Mouse (Mus musculus) heart, embryonic 10.5 days (tissue): Measurements from ENCODE around the gene Smarcal1. TPM values are rescaled to one million over a fixed set of nuclear protein-coding genes. Genes with fewer than 3 reads are reported as not detected.

ENCODE experiments used
- DNase-seq: peaks from one replicate; pipeline ENCODE4 v3.0.0-alpha.2; 2017; ENCODE audit warnings: low spot score
- H3K27ac ChIP-seq: fragments of 300-500 bp; sonication (generic); 2 replicates; pipeline ENCODE4 v1.5.1; 2016; ENCODE audit warnings: mild to moderate bottlenecking
- H3K27me3 ChIP-seq: fragments of 300-500 bp; sonication (generic); 2 replicates; pipeline ENCODE4 v1.6.1; 2016; ENCODE audit warnings: mild to moderate bottlenecking; ENCODE audit not compliant: poor library complexity, insufficient read depth, severe bottlenecking
- H3K36me3 ChIP-seq: fragments of 300-500 bp; sonication (generic); 2 replicates; pipeline ENCODE4 v1.6.1; 2016; ENCODE audit warnings: mild to moderate bottlenecking, moderate library complexity
- H3K4me1 ChIP-seq: fragments of 300-500 bp; sonication (generic); 2 replicates; pipeline ENCODE4 v1.6.1; 2016; ENCODE audit warnings: mild to moderate bottlenecking
- H3K4me3 ChIP-seq: fragments of 300-500 bp; sonication (generic); 2 replicates; pipeline ENCODE4 v1.5.1; 2016; ENCODE audit warnings: mild to moderate bottlenecking, moderate library complexity
- H3K9me3 ChIP-seq: fragments of 300-500 bp; sonication (generic); 2 replicates; pipeline ENCODE4 v1.6.1; 2016; ENCODE audit warnings: mild to moderate bottlenecking, moderate library complexity
- WGBS: fragments of 180-500 bp; shearing (Covaris S2); methylation state at CpG from one replicate; pipeline ENCODE4 v1.1.7; 2016; 5-methylcytosine and 5-hydroxymethylcytosine counted together
- polyA plus RNA-seq: library from polyadenylated mRNA; unstranded; fragments of >200 nt; fragmentation: Nextera tagmentation; extraction: Ambion mirVana; gene quantifications from 2 replicates; pipeline ENCODE4 v1.2.1, GENCODE M21; 2016

The Smarcal1 gene
- 19.5 and 20.9 TPM in 2 replicates for polyA plus RNA-seq

- under 1% methylated on average over 25 of the region's 25 CpGs for WGBS
- peak within 1 kb of the TSS; percentile 78 for H3K4me3 ChIP-seq
- H3K9me3 ChIP-seq: no peaks in the 10 kb centered on the region
- peaks cover 5% of the 10 kb centered on the region; the same call in 1 of the 2 replicates for H3K27me3 ChIP-seq
- peaks cover 16% of the 10 kb centered on the region; the same call in 1 of the 2 replicates for H3K4me1 ChIP-seq
- peaks cover 26% of the 10 kb centered on the region for H3K36me3 ChIP-seq
- H3K27ac ChIP-seq: peak within 1 kb of the TSS; percentile 92
- peak; percentile 98 for DNase-seq
Observed at GRCm38 (mm10) chr1:72582947-72583731, at the start of gene Smarcal1. Gene Smarcal1 (plus strand): TSS chr1:72583251.

- DNase-seq: no peak
- Histone ChIP-seq H3K4me3 (no peak overlapping the region), H3K4me1 (peaks cover 14% of the 10 kb centered on the region), H3K27ac (no peak overlapping the region), H3K9me3 (no peaks in the 10 kb centered on the region), H3K36me3 (no peaks in the 10 kb centered on the region), H3K27me3 (peaks cover 50% of the 10 kb centered on the region)
Observed at GRCm38 (mm10) chr1:72533439-72533838, 49.6 kb upstream of the Smarcal1 start.

DNA sequence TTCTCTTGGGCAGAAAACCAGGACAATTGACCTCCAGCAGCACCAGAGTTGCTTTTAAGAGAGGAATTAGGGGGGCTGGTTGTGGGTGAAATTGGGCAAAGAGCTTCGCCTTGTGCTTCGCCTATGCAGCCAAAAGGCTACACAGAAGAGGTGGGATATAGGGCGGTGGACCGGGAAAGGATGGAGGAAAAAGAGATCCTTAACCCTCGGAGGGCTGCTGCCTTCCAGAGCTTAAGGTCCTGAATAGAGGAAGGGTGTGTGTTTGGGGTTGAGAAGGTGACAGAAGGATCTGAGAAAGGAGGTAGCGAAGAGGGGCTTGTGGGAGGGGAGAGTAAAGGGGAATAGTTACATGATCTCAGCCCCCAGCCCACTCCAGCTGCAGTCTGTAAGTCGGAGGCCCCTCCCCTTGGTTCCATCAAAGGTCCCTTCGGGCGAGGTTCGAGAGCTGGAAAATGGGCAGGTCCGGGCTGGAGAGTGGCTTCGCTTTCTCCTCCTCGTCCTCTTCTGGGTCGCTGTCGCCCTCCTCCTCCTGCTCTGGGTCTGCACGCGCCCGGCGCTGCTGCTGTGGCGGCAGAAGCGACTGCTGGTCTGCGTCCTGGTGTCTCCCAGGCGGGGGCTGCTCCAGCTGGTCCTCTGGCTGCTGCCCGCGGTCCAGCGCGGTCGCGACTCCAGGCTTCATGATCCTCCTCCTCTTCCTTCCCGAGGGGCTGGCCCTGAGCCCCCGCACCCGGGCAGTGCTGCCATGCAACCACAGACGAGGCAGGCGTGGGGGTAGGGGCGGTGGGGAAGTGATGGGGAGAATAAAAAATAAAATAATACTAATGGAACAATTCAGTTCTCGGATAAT lies 47.1 kb upstream of the Smarcal1 start:
- Histone ChIP-seq H3K9me3 (no peaks in the 10 kb centered on the region), H3K4me1 (peaks cover 14% of the 10 kb centered on the region), H3K27ac (no peak overlapping the region), H3K36me3 (no peaks in the 10 kb centered on the region), H3K4me3 (peak overlapping the region; percentile 53), H3K27me3 (peaks cover 54% of the 10 kb centered on the region)
- no peak for DNase-seq
- WGBS: 2% methylated on average over 35 of the region's 36 CpGs

DNA sequence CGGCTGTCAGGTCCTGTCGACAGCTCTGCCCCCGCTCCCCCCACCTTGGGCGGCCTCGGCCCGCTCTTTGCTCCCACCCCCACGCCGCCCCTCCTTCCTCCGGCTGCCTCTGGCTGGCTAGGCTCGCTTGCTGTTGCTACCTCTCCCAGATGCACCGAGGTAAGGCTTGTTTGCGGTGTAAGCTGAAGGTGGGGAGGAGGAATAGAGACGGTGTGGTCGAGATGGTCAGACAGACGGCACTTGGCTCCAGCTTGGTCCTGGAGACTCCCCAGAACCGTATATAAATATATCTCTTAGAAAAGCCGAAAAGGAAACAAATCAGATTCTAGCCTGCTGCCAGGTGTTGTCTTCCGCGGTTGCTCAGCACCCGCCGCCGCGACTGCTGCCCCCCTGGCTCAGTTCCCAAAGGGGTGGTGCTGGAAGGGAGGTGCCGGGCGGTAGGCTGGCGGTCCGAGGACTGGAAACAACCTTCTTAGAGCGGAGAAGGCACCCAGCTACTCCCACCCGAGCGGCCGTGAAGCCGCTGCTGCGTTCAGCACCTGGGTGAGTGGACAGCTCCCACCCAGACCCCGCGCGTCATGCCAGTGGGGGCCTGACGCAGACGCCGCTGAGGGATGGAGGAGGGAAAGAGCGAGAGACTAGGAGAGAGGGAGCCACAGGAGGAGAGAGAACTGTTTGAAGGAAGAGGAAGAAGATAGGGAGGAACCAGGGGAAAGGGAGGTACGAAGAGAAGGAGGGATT lies 46.3 kb upstream of the Smarcal1 start, which contains the start of gene March4:
Gene March4 (minus strand): TSS at position 320 of the 741 bp plus-strand sequence.
- peaks cover 14% of the 10 kb centered on the region for H3K4me1 ChIP-seq
- no peaks in the 10 kb centered on the region for H3K9me3 ChIP-seq
- H3K4me3 ChIP-seq: peak within 1 kb of the TSS; percentile 53
- under 1% methylated on average over 41 of the region's 41 CpGs for WGBS
- peaks cover 54% of the 10 kb centered on the region for H3K27me3 ChIP-seq
- no peaks in the 10 kb centered on the region for H3K36me3 ChIP-seq
- DNase-seq: peak; percentile 87
- H3K27ac ChIP-seq: no peak within 1 kb of the TSS

DNA sequence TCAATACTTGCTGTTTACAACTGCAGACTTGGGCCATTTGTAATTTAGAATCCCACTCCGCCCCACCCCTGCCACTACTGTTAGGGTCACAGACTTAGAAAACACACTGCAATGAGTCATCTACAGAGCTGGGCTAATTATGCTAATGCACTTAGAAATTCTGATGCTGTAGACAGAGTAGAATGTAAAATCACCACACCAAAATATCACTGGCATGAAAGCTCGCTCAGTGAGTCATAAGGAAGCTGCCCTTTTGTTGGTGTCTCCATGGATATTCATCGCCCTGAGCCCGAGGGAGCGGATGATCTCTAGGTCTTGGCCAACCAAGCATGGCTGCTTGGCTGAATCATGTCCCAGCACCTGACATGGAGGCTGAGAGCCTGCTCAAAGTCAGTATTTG lies 44.8 kb upstream of the Smarcal1 start:
- no peak overlapping the region for H3K27ac ChIP-seq
- no peak for DNase-seq
- H3K9me3 ChIP-seq: no peaks in the 10 kb centered on the region
- no peaks in the 10 kb centered on the region for H3K36me3 ChIP-seq
- peaks cover 14% of the 10 kb centered on the region for H3K4me1 ChIP-seq
- H3K4me3 ChIP-seq: no peak overlapping the region
- 70% methylated on average over 5 of the region's 5 CpGs for WGBS
- peaks cover 50% of the 10 kb centered on the region for H3K27me3 ChIP-seq

DNA sequence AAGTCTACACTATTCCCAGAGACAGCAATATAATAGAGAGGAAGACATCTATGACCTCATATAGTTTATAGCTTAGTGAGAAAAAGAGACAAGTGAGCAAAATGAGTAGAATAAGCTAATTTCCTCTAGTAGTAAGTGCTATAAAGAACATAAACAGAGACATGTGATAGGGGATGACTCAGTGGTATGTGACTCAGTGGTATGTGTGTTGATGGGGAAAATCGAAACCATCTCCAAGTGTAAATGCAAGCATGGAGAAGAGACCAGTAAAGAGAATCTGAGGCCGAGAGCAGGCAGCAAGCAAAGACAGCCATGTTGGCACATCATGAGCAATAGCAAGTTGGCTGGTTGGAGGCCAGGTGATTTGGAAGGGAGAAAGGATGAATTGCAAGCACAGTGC lies 32.7 kb upstream of the Smarcal1 start:
- H3K9me3 ChIP-seq: no peaks in the 10 kb centered on the region
- 82% methylated on average over 2 of the region's 2 CpGs for WGBS
- no peaks in the 10 kb centered on the region for H3K36me3 ChIP-seq
- no peak overlapping the region for H3K4me3 ChIP-seq
- H3K4me1 ChIP-seq: no peaks in the 10 kb centered on the region
- H3K27me3 ChIP-seq: no peaks in the 10 kb centered on the region
- DNase-seq: no peak
- H3K27ac ChIP-seq: no peak overlapping the region

GRCm38 (mm10) chr1:72556471-72556870 lies 26.6 kb upstream of the Smarcal1 start:
- WGBS: 75% methylated on average over 3 of the region's 3 CpGs
- Histone ChIP-seq H3K9me3 (no peaks in the 10 kb centered on the region), H3K27ac (no peak overlapping the region), H3K36me3 (no peaks in the 10 kb centered on the region), H3K4me3 (no peak overlapping the region), H3K27me3 (no peaks in the 10 kb centered on the region), H3K4me1 (no peaks in the 10 kb centered on the region)
- DNase-seq: no peak

DNA sequence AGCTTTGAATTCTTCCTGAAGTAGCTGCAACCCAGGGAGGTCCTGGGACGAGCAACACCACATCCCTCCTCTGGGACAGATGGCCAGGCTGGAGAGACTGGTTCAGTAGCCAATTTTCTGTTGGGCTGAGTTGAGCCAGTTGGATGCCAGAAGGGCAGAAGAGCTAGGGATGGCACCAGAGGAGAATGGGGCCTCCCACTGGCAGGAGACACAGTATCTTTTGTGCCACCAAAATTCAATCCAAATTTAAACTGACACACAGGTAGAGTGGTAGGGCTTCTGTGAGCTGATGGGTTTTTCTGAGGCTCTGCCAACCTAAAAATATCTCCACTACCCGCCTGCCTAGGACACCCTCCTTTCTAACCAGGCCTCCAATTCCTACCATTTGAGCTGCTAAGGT lies 24.4 kb upstream of the Smarcal1 start:
- H3K27me3 ChIP-seq: no peaks in the 10 kb centered on the region
- no peaks in the 10 kb centered on the region for H3K36me3 ChIP-seq
- peak; percentile 50 for DNase-seq
- WGBS: 60% methylated on average over 2 of the region's 2 CpGs
- no peaks in the 10 kb centered on the region for H3K9me3 ChIP-seq
- no peaks in the 10 kb centered on the region for H3K4me1 ChIP-seq
- no peak overlapping the region for H3K27ac ChIP-seq
- H3K4me3 ChIP-seq: no peak overlapping the region

- H3K9me3 ChIP-seq: no peaks in the 10 kb centered on the region
- peak; percentile 54 for DNase-seq
- H3K4me1 ChIP-seq: no peaks in the 10 kb centered on the region
- no peak overlapping the region for H3K4me3 ChIP-seq
- H3K27ac ChIP-seq: no peak overlapping the region
- no peaks in the 10 kb centered on the region for H3K36me3 ChIP-seq
- WGBS: 69% methylated on average over 6 of the region's 6 CpGs
- no peaks in the 10 kb centered on the region for H3K27me3 ChIP-seq
Observed at GRCm38 (mm10) chr1:72564334-72564962, 18.6 kb upstream of the Smarcal1 start.

DNA sequence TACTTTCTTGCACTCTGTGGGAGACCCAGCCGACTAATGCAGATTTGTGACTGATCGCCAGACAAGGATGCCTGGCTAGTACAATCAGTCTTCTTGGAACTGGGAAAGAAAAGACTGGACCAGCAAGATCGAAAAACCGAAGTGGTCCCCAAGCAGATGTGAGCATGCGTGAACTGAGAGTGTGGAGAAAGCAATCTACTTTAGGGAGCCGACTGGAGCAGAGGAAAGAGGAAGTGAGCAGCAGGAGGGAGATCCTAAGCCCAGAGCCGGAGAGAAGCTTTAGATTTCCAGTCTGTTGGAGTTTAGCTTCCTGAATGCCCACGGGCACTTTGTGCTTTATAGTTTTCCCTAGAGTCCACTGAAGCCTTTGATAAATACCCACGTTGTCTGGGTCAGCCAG lies 16.0 kb upstream of the Smarcal1 start:
- H3K27me3 ChIP-seq: no peaks in the 10 kb centered on the region
- no peaks in the 10 kb centered on the region for H3K9me3 ChIP-seq
- no peaks in the 10 kb centered on the region for H3K36me3 ChIP-seq
- H3K4me3 ChIP-seq: peak overlapping the region; percentile 32
- DNase-seq: no peak
- WGBS: 38% methylated on average over 9 of the region's 9 CpGs
- no peaks in the 10 kb centered on the region for H3K4me1 ChIP-seq
- H3K27ac ChIP-seq: no peak overlapping the region

GRCm38 (mm10) chr1:72568725-72569124 lies 14.3 kb upstream of the Smarcal1 start:
- Histone ChIP-seq H3K4me3 (no peak overlapping the region), H3K27ac (no peak overlapping the region), H3K9me3 (no peaks in the 10 kb centered on the region), H3K36me3 (no peaks in the 10 kb centered on the region), H3K27me3 (no peaks in the 10 kb centered on the region), H3K4me1 (no peaks in the 10 kb centered on the region)
- no peak for DNase-seq
- WGBS: 91% methylated on average over 8 of the region's 8 CpGs

GRCm38 (mm10) chr1:72574047-72574446 lies 9.0 kb upstream of the Smarcal1 start:
- no peaks in the 10 kb centered on the region for H3K9me3 ChIP-seq
- H3K27me3 ChIP-seq: peaks cover 31% of the 10 kb centered on the region
- WGBS: 57% methylated on average over 7 of the region's 7 CpGs
- peaks cover 14% of the 10 kb centered on the region for H3K4me1 ChIP-seq
- H3K4me3 ChIP-seq: no peak overlapping the region
- no peak for DNase-seq
- H3K36me3 ChIP-seq: no peaks in the 10 kb centered on the region
- H3K27ac ChIP-seq: no peak overlapping the region
